Mouse (Mus musculus) CD8-positive naive resting alpha-beta T cell, adult 2 months (primary cell): ENCODE data around the gene Rad9a.
A peak's percentile ranks its signal among the peaks of the same experiment; 100 is the strongest.
"Not testable (repeated sequence)": the region's sequence is repeated elsewhere in the genome, so short reads cannot be mapped to it uniquely, and the experiment has no call there.

ENCODE experiments used
- DNase-seq, 2 experiments: peaks; one replicate each; pipeline ENCODE4 v3.0.0; 2022; ENCODE audit warnings: low read depth in 2 of 2, low spot score in 2 of 2

Rad9a gene

DNA sequence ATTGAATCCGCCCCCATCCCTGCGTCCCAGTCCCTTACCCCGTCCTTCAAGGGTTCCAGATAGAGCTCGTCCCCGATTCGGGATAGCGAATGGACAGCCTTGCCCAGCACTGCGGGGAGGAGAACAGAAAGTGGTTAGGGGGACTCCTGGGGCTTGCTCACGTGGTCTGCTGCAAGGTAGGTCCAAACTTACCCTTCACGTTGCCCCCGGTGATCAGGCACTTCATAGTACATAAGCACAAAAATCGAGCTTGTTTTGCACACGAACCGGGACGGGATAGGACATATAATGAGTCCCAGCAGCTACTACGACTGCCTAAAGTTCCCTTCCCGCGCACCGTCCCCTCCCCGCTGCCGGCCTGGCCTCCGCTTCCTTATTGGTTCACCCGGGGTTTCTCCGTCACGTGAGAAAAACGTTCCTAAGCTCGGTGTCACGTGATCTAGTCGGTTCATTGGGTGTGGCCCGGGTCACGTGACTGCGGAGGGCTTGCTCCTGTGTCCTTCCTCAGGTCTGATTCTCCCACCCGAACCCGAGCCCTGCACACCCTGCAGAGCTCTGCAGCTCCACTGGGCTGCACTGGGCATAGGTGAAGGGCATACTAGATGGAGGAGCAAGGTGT lies at the start of gene Rad9a:
TSS of gene Rad9a (minus strand) at position 372 of the 619 bp plus-strand sequence.
- DNase-seq: peak; percentile 77 to 86

DNA sequence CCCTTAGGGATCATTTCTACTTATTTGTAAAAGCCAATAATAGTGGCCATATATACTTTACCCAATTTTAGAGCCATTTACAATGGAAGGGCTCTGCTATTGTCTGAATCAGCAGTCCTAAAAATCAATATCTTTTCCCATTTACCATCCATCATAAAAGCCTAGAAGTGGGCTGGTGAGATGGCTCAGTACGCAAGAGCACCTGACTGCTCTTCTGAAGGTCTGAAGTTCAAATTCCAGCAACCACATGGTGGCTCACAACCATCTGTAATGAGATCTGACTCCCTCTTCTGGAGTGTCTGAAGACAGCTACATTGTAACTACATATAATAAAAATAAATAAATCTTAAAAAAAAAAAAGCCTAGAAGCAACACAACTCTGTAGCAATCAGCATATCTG lies 47.2 kb upstream of the Rad9a start:
- DNase-seq: not testable (repeated sequence)

GRCm38 (mm10) chr19:4247010-4247409 lies 45.5 kb upstream of the Rad9a start:
- peak in 1 of 2 experiments; percentile 38 for DNase-seq

- no peak for DNase-seq
Observed at GRCm38 (mm10) chr19:4244775-4245174, 43.3 kb upstream of the Rad9a start.

DNA sequence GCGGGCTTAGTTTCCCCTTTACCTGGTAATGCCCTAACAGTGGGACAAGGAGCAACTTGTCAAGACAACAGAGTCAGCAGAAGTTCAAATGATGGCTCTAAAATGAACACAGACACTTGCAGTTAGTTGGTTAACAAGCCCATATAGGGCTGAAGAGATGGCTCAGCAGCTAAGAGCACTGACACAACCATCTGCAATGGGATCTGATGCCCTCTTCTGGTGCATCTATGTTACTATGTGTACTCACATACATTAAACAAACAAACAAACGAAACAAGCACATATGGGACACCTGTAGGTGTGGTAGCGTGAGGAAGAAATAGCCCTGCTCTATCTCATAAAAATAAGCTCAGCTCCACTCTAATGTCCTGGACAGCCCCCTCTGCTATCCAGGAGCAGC lies 41.0 kb upstream of the Rad9a start:
- DNase-seq: no peak

GRCm38 (mm10) chr19:4240247-4240668 lies 38.8 kb upstream of the Rad9a start:
- no peak for DNase-seq

DNA sequence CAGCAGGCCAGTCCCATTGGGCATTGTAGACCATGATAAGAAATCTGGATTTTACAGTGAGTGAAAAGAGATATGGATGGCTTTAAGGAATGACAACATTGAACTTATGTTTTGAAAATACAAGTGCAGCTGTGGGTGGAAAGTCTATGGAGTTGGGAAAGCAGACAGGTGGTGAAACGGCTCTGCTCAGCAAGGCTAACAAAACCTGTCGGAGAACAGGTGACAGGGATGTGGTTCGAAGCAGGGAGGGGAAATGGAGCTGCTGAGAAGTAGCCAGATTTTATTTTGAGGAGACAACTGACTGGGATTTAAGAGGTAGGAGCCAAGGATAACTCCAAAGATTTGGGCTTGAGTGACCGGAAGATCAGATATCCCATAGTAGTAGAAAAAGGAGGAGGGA lies 33.1 kb upstream of the Rad9a start:
- DNase-seq: no peak

DNA sequence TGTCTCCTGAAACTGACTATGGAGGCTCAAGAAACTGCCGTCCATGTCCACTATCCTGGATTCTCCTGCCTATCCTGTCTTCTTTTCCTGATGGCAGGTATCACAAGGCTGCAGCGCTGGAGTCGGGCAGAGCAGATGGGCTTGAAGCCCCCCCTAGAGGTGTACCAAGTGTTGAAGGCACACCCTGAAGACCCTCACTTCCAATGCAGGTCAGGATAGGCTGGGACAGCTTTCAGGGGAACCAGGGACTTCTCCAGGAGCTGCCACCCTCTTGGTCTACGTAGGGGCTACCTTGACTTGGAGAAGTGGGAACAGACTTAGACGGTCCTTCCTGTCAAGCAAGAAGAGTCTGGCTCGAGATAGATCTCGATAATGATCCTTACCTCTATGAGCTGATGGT lies 31.2 kb upstream of the Rad9a start:
- DNase-seq: no peak

- DNase-seq: no peak
Observed at GRCm38 (mm10) chr19:4232186-4232572, 30.7 kb upstream of the Rad9a start.

DNA sequence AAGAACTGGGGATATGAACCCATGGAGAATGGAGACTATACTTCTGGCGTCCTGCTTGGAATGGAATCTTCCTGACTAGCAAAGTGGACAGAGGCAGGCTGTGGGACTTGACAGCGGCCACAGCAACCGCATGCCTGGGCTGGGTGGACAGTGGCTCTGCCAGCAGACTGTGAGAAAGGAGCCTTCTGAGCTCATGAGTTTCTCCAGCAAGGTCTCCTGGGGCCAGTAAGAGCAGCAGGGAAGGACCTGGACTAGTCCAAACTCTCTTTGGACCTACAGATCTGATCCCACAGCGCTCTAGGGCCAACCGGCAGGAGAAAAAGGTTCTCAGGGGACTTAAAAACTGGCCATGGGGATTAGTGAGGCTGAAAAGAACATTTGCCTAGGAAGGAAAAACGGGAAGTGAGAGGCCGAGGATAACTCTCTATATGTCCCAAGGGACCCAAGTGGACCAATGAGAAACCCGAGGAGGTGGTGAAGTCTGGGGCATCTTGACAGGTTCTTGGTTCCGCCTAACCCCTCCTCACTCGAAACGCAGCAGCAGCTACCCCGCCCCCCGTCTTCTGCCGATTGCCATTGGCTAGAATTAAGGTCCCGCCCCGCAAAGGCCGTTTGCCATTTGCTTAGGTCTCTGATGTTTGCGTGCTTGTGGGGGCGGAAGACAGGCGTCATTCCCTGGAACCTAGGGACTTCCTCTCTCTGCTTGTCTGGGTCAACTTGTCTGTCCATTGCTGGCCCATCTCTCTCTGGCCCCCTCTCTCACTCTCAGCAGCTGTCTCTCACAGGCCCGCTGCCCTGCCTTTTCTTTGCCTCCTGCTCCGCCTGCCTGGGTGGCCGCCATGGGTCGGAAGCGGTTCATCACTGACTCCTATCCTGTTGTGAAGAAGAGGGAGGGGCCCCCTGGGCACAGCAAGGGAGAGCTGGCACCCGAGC lies 30.1 kb upstream of the Rad9a start, which contains the start of gene Pold4:
TSS of gene Pold4 (plus strand) at position 647 of the 933 bp plus-strand sequence.
- DNase-seq: peak; percentile 87 to 94

DNA sequence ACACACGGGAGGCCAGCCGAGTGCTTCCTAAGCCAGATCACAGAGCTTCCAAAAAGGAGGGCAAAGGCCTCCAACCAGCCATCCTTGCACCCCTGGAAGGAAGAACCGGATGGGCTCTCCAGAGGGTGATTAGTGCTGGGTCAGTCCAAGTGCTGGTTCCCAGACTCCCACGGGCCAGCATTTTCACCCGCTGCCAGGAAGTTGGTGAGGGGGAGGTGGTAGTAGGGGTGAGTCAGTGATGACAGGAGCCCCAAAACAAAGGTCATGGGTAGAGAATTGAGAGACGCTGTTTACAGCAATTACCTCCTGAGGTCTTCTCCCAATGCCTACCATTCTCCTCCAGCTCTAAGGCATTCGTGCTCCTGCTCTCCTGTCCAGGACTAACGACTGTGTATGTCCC lies 29.0 kb upstream of the Rad9a start:
- DNase-seq: no peak

DNA sequence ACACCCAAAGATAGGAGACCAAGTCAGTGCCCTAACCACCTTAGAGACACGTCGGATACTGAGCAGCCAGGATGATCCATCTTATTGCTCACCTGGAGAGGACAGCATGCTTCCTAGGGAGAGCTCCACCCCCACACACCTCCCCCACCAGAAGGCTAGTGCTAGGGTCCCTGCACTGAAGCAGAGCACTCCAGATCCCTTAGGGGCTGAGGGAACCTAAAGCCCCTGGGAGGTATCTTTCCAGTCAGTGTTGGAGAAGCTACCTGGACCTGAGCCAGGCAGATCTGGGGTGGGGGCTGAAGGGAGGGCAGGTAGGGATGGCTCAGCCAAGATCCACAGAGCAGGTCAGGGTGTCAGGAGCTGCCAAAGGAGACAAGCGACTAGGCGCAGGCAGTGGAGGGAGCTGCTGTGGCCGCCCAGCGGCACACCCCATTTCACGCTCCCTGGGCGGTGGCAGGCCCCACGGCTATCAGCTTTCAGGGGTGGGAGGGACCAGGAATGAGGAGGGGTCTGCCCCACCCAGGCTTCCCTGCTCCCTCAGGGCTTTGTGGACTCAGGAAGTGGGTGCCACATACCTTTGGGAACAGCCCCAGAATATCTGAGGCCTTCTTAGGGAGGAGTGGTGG lies 28.1 kb upstream of the Rad9a start:
- no peak for DNase-seq

DNA sequence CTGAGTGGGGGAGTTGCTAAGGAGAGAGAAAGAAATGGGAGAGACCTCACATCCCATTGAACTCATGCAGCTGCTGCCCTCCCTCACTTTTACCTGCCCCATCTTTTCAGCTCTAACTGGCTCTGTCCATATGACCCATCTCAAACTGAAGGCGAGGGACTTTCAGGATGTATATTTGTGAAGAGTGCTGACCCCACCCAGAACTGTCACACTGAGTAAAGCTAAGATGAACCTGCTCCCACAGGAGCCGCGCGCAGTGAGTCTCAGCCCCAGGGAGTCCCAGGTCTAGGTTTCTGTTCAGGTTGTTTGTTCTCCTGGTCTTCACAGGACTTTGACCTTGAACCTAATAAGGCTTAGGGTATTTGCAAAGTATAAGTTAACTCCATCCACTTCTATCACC lies 27.4 kb upstream of the Rad9a start:
- DNase-seq: no peak

DNA sequence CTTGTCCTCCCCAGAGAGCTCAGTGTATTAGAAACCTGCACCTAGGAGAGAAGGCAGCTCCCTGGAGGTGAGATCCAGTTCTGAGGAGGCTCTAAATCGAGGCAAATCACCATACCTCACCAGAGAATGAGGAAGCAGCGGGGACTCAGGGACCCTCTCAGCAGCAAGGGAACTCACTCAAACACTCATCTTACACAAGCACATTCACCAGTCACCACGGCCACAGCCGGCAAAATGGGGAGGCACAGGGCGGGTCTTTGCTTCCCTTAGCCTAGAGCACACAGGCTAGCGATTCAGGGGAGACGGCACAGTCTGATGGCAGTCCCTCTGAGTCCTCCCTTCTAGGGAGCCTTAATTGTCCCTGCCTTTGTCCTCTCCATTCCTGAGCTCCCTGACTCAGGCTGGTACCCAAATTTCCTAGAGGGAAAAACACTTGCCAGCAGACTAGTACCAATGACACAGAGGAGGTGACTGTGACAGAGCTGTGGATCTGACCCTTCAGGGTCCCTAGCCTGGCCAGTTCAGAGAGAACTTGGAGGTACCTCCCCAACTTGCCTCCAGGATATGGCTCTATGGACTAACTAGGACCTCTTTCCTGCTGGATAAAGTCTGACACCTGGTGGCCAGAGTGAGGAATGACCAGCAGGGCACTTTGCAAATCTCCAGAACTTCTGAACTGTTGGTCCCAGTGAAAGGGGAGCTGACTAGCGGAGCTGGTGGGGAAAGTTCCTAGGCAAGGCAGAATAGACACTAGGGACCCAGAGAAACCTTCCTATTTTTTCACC lies 26.6 kb upstream of the Rad9a start:
- peak; percentile 66 to 69 for DNase-seq

DNA sequence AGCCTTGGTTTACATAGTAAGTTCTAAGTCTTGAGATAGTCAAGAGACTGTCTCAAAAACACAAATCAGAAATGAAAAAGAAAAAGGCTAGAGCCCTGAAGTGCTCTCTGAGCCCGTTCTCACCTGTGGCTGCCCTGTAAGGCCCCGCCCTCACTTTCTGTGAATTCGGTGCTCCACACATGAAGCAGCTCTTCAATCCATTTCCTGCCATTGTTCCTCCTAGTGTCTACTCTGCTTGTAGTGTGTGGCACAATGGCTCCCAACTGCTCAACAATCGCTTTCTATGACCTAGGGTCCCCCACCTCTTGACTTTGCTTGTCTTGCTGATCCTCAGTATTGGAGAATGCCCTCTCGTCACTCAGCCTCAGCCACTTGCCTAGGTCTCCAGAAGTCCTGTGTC lies 26.0 kb upstream of the Rad9a start:
- DNase-seq: peak in 1 of 2 experiments; percentile 43

- peak in 1 of 2 experiments; percentile 41 for DNase-seq
Observed at GRCm38 (mm10) chr19:4226779-4227178, 25.3 kb upstream of the Rad9a start.

DNA sequence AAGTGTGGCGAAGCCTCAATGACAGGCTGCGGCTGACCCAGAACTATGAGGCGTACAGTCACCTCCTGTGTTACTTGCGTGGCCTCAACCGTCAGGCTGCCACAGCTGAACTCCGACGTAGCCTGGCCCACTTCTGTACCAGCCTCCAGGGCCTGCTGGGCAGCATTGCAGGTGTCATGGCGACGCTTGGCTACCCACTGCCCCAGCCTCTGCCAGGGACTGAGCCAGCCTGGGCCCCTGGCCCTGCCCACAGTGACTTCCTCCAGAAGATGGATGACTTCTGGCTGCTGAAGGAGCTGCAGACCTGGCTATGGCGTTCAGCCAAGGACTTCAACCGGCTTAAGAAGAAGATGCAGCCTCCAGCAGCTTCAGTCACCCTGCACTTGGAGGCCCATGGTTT lies 20.7 kb upstream of the Rad9a start:
- no peak for DNase-seq

- DNase-seq: no peak
Observed at GRCm38 (mm10) chr19:4220957-4221743, 19.7 kb upstream of the Rad9a start.

DNA sequence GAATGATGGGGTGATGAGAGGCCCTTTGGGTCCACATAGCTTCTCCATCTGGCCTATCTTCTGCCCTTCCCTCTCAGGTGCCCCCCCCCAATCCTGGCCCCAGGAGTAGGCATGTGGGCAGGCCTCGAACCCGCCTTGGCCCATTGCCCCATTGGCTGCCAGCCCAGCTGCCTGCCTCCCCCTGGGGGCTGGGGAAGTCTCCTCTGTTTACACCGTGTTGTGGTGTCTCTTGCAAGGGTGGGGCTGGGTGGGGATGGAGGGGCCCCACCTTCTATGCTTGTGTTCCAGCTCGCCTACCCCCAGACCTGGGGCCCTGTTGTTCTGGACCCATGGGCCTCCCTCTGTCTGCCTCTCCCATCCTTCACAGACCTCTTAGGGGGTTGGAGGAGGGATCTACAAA lies 19.0 kb upstream of the Rad9a start:
- DNase-seq: no peak

DNA sequence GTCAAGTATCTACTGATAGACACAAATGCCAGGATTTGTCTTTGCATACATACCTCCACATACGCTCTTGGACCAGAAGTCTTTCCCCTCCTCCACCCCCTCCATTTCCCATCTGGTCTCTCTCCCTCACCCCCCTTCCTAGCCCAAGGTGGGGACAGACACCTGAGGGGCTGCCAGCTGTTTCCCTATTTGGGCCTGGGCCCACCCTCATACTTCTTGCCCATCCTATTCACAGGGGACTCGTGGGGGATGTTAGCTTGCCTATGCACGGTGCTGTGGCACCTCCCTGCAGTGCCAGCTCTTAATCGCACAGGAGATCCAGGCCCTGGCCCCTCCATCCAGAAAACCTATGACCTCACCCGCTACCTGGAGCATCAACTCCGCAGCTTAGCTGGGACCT lies 18.5 kb upstream of the Rad9a start:
- no peak for DNase-seq
